Mouse (Mus musculus): ENCODE results near the gene 1700025G04Rik.
A peak's percentile ranks its signal among the peaks of the same experiment; 100 is the strongest.

Gene 1700025G04Rik

GRCm38 (mm10) chr1:151900706-151901360 is 189.1 kb downstream of the 1700025G04Rik start:
- no peak for DNase-seq (ENCODE audit: low read depth, low spot score)

GRCm38 (mm10) chr1:151899964-151900363 is 190.0 kb downstream of the 1700025G04Rik start:
- DNase-seq (ENCODE audit: low read depth, low spot score): no peak

DNA sequence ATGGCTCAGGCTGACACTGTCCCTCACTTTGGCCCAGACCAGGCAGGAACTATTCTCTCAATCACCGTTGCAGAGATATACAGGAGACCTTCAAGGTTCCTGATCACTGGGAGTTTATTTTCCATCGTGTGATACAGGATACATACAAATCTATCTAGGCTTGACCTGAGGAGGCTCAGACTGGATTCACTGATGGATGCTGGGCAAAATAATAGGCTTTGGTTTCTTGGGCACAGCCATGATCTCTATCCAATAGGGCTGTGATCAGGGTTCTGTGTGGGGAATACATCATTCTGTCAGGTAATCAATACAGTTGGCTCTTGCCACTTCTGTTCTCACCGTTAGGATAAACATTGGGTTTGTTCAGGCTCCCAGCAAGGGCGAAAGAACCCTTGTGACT is 194.5 kb downstream of the 1700025G04Rik start:
- DNase-seq (ENCODE audit: low read depth, low spot score): no peak

- DNase-seq (ENCODE audit: low read depth, low spot score): no peak
These were observed 195.9 kb downstream of the 1700025G04Rik start for GRCm38 (mm10) chr1:151893976-151894375.

GRCm38 (mm10) chr1:151892008-151892407 is 197.9 kb downstream of the 1700025G04Rik start:
- no peak for DNase-seq (ENCODE audit: low read depth, low spot score)

DNA sequence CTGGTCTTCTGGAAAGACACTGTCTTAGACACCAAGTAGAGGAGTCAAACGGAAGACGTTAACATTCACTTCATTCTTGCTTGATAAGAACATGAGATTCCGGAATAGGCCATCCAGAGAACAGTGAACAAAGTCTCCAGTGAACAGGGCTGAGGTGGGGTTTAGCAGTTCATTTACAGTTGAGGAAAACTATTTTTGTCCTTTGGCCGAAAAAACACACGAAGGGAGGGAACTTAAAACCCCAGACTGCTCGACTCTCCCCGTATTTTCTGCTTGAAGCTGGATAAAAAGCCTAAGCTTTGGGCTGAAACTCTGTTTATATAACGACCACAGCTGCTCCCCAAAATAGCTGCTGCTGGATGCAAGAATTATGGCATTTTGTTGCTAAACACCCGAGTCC is 198.7 kb downstream of the 1700025G04Rik start:
- no peak for DNase-seq (ENCODE audit: low read depth, low spot score)

GRCm38 (mm10) chr1:151890041-151890621 is 199.8 kb downstream of the 1700025G04Rik start:
- peak; percentile 59 for DNase-seq (ENCODE audit: low read depth, low spot score)

DNA sequence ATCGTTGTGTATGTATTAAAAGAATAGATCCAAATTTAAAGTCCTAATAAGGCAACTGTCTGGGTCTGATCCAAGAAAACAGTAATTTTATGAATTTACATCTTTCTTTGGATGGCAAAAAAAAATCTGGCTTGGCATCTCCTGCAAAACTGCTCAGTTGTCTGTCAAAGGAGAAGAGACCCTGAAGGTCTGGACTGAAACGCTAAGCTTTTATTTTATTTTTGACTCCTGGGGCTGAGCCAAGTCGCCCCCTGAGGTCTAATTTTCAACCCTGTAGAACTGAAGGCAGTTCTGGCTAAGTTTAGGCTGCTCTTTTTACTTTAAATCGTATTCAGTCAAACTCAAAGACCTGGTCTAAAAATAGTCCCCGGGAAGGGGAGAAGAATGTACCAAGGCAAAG is 202.3 kb downstream of the 1700025G04Rik start:
- no peak for DNase-seq (ENCODE audit: low read depth, low spot score)

DNA sequence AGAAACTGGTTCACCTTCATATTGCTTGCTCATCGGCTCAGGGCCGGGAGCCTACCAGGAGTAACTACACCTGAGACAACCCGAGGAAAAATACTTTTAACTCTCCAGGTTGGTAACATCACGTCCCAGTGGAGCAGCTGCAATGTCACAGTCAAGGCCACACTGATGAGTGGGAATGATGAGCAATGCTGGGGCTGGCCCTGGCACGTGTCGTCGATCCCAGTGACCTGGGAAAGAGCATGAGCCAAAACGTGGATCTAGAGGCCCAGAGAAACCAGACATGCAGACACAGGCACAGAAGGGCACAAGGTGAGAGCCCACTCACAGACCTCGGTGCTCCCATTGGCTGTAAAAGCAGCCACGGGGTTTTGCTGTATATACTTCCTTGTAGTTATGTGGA is 202.8 kb downstream of the 1700025G04Rik start:
- DNase-seq (ENCODE audit: low read depth, low spot score): peak; percentile 44

- DNase-seq (ENCODE audit: low read depth, low spot score): peak; percentile 89
These were observed 203.8 kb downstream of the 1700025G04Rik start for GRCm38 (mm10) chr1:151886171-151886570.

- no peak for DNase-seq (ENCODE audit: low read depth, low spot score)
These were observed 208.7 kb downstream of the 1700025G04Rik start for GRCm38 (mm10) chr1:151881253-151881652.

- no peak for DNase-seq (ENCODE audit: low read depth, low spot score)
These were observed 209.2 kb downstream of the 1700025G04Rik start for GRCm38 (mm10) chr1:151880731-151881130.

- no peak for DNase-seq (ENCODE audit: low read depth, low spot score)
These were observed 210.0 kb downstream of the 1700025G04Rik start for GRCm38 (mm10) chr1:151879966-151880365.

GRCm38 (mm10) chr1:151879308-151879850 is 210.5 kb downstream of the 1700025G04Rik start:
- no peak for DNase-seq (ENCODE audit: low read depth, low spot score)

GRCm38 (mm10) chr1:151878411-151878810 is 211.5 kb downstream of the 1700025G04Rik start:
- DNase-seq (ENCODE audit: low read depth, low spot score): no peak

DNA sequence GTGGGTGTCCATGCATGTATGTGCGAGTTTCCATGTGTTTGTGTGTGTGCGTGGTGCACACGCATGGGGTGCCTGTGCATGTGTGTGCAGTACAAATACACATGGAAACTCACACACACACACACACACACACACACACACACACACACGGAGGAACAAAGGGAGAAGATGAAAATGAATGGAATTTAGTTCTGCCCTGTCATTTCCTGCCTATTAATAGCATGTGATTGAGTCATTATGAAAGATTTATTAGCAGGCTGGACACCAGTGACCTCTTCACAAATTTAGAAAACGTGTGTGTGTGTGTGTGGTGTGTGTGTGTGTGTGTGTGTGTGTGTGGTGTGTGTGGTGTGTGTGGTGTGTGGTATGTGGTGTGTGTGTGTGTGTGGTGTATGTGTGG is 217.0 kb downstream of the 1700025G04Rik start:
- DNase-seq (ENCODE audit: low read depth, low spot score): no peak

DNA sequence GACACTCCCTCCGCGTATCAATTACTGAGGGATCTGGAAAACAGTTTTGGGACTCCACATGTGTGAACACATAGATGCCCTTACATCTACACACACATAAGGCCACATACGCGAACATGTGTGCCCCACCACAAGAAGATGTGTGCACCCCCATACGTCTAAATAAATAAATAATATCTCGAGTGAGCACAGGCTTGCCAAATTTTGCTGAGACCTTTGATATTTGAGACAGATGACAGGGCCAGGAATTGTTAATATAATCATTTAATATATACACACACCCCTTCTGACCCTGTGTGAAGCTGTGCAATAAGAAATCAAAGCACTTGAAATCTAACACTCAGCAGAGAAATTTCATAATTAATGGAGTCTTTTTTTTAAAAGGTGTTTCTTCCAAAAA is 225.6 kb downstream of the 1700025G04Rik start:
- no peak for DNase-seq (ENCODE audit: low read depth, low spot score)

DNA sequence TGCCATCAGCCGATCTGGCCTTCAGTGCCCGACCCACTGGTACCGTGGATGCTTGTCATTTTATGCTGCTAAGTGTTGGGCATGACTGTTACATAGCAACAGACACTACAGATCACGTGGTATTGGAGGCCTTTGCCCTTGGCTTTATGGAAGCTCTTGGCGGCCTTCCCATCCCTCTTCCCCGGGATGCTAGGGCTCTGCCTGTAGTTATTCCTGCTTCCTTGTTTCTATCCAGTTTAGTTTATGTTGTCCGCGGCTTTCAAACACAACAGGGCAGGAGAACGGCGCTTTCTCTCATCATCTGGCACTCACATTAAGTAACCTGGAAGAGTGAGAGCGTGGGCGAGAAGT is 226.2 kb downstream of the 1700025G04Rik start:
- no peak for DNase-seq (ENCODE audit: low read depth, low spot score)

DNA sequence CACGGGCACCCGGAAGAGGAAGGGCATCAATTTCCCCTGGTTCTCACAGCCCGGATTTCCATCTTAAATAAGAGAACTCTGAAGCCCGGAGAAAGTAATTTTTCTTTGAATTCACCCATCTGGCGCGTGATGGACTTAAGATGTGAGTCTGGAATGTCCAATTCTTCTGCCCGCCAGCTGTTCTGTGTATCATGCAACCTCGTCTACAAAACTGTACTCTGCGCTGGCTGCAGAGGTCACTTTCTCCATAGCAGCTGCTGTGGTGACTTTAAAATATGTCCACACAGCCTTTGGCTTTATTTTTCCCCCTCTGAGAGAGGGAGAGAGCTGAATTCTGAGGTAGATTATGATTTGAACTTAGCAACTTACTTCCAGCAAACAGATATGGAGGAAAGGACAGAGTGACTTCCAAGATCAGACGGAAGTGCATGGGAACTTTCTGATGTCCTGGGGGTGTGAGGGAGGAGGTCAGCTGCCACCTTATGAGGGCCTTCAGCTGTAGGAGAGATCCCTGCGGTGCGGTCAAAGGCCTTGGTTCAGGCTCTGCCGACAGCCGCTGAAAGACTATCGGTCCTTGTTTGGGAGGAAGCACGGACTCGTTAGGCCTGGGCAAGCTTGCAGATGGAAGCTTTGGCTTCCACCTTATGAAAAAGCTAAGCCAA is 226.7 kb downstream of the 1700025G04Rik start:
- no peak for DNase-seq (ENCODE audit: low read depth, low spot score)

DNA sequence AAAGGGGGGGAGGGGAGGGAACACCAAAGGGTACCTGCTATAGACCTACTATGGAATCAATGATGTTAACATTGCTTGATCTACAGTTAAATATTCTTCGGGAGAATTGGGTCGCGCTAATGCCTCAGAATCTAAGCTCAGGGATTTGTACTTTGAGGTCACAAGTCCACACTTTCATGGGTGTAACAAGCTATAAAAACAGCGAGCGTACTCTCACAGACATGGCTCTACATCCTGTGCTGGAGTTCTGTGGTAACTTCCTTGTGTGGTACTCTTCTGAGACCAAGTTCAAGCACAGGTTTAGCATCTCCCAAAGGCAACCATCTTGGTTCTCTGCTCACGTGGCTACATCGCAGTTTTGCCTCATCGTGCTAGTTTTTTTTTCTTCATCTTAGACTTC is 227.8 kb downstream of the 1700025G04Rik start:
- no peak for DNase-seq (ENCODE audit: low read depth, low spot score)

GRCm38 (mm10) chr1:151861334-151861995 is 228.5 kb downstream of the 1700025G04Rik start:
- no peak for DNase-seq (ENCODE audit: low read depth, low spot score)

DNA sequence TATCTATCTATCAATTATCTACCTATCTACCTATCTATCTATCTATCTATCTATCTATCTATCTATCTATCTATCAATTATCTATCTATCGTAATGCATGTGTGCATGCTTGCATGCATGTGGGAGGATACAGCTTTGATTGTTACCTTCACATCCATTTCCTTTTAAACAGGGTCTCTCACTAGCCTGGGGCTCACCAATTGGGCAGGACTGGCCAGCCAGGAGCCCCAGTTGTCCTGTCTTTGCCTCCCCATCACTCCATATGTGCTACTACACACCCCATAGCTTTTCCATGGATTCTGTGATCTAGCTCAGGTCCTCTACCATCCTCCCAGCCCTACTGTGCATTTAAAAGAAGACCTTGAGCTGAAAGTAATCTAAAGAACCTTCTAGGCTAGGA is 231.5 kb downstream of the 1700025G04Rik start:
- no peak for DNase-seq (ENCODE audit: low read depth, low spot score)

Data from skeletal muscle tissue, adult 2 months (tissue).